8 mouse cellular contexts compared by ENCODE assay signal in the genomic region with DNA sequence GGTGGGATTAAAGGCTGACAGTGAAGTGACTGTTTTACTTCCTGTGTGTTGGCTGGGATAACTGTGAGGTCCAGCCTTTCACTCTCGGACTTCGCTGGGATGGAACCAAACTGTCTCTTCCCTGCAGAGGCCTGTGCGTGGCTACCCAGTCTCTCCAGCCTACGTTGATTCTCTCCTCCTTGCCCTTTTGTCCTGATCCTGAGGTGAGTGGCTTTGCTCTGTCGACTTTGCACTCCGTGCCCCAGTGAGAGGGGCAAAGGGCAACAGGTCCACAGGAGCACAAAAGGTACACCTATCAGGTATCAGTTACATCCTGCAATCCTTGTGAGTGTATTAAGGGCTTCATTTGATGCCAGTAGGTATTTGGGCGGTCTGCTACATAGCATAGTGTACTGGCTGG. TPM values are rescaled to one million over a fixed set of nuclear protein-coding genes. Genes with fewer than 3 reads are reported as not detected.
A peak's percentile ranks its signal among the peaks of the same experiment; 100 is the strongest.
DNase-seq lines count a peak whose midpoint lies in the region; ATAC-seq lines count a peak whose summit lies in the region.

A gene (plus strand): TSS at position 87 of the 400 bp plus-strand sequence.

- 65% methylated on average over 7 of the region's 7 CpGs for WGBS in embryonic facial prominence, embryonic 12.5 days
- WGBS in heart, embryonic 15.5 days, result 71% methylated on average over 7 of the region's 7 CpGs
- WGBS in midbrain, embryonic 14.5 days, result 80% methylated on average over 7 of the region's 7 CpGs

- no peaks in the 10 kb centered on the region for H3K4me1 ChIP-seq in embryonic facial prominence, embryonic 12.5 days
- H3K4me1 ChIP-seq in heart, embryonic 15.5 days (replicated peaks), result peaks cover 4% of the 10 kb centered on the region; the same call in 1 of the 2 replicates
- H3K4me1 ChIP-seq in midbrain, embryonic 14.5 days (ENCODE audit: control insufficient read depth, insufficient read depth, low read length), result no peaks in the 10 kb centered on the region

- peak within 1 kb of the TSS; percentile 40 for H3K4me2 ChIP-seq in embryonic facial prominence, embryonic 12.5 days (replicated peaks)
- H3K4me2 ChIP-seq in heart, embryonic 15.5 days, result peak within 1 kb of the TSS; percentile 61
- H3K4me2 ChIP-seq in midbrain, embryonic 14.5 days (ENCODE audit: low read length), result peak within 1 kb of the TSS; percentile 36

- peaks cover 22% of the 10 kb centered on the region for H3K9me3 ChIP-seq in embryonic facial prominence, embryonic 12.5 days
- H3K9me3 ChIP-seq in heart, embryonic 15.5 days (replicated peaks), result peaks cover 16% of the 10 kb centered on the region
- H3K9me3 ChIP-seq in midbrain, embryonic 14.5 days (ENCODE audit: control insufficient read depth, low read length), result peaks cover 21% of the 10 kb centered on the region

- H3K9ac ChIP-seq in embryonic facial prominence, embryonic 12.5 days, result no peak within 1 kb of the TSS
- 0 out of 2 replicates have a peak within 1 kb of the TSS, but pooled peaks have one; percentile 10 for H3K9ac ChIP-seq in heart, embryonic 15.5 days
- H3K9ac ChIP-seq in midbrain, embryonic 14.5 days (replicated peaks; ENCODE audit: low read length), result no peak within 1 kb of the TSS

- no peak for DNase-seq in layer of hippocampus, adult 8-10 months (ENCODE audit: low spot score in 2 of 2)
- DNase-seq in layer of hippocampus, adult 9-10 months (ENCODE audit: low spot score), result no peak
- DNase-seq in layer of hippocampus, postnatal 14 days (ENCODE audit: low spot score in 2 of 2), result no peak
- DNase-seq in midbrain, embryonic 14.5 days, result no peak
- no peak for DNase-seq in natural killer cell, adult 2 months (ENCODE audit: low spot score in 2 of 2)
- DNase-seq in lung, postnatal 10 days, result no peak

- H3K4me3 ChIP-seq in embryonic facial prominence, embryonic 12.5 days, result no peak within 1 kb of the TSS
- H3K4me3 ChIP-seq in heart, embryonic 15.5 days, result peak within 1 kb of the TSS; percentile 39
- no peak within 1 kb of the TSS for H3K4me3 ChIP-seq in midbrain, embryonic 14.5 days (replicated peaks; ENCODE audit: low read depth, low read length)

- H3K36me3 ChIP-seq in embryonic facial prominence, embryonic 12.5 days, result no peaks in the 10 kb centered on the region
- H3K36me3 ChIP-seq in heart, embryonic 15.5 days, result no peaks in the 10 kb centered on the region
- peaks cover 52% of the 10 kb centered on the region for H3K36me3 ChIP-seq in midbrain, embryonic 14.5 days (ENCODE audit: control insufficient read depth, insufficient read depth, low read length)

- H3K27ac ChIP-seq in embryonic facial prominence, embryonic 12.5 days, result no peak within 1 kb of the TSS
- no peak within 1 kb of the TSS for H3K27ac ChIP-seq in heart, embryonic 15.5 days
- H3K27ac ChIP-seq in midbrain, embryonic 14.5 days (replicated peaks; ENCODE audit: low read depth, low read length), result 0 out of 2 replicates have a peak within 1 kb of the TSS, but pooled peaks have one; percentile 4

- H3K27me3 ChIP-seq in embryonic facial prominence, embryonic 12.5 days, result no peaks in the 10 kb centered on the region
- peaks cover 3% of the 10 kb centered on the region; the same call in 1 of the 2 replicates for H3K27me3 ChIP-seq in heart, embryonic 15.5 days
- H3K27me3 ChIP-seq in midbrain, embryonic 14.5 days (ENCODE audit: control insufficient read depth, insufficient read depth, low read length), result no peaks in the 10 kb centered on the region

- ATAC-seq in embryonic facial prominence, embryonic 12.5 days (ENCODE audit: insufficient number of reproducible peaks, insufficient read depth, low FRiP score, low TSS enrichment), result no peak
- ATAC-seq in heart, embryonic 15.5 days (replicated peaks; ENCODE audit: insufficient number of reproducible peaks, insufficient read depth, low FRiP score, low read depth), result no peak
- no peak for ATAC-seq in midbrain, embryonic 14.5 days (ENCODE audit: low FRiP score, low TSS enrichment)

RNA-seq across cellular contexts. Expression of the gene that starts here (rescaled TPM):
- total RNA-seq in layer of hippocampus, adult 8-10 months (2022), result 10 to 100 TPM; 48.1 to 59.4 (median 54.5) TPM
- polyA plus RNA-seq in embryonic facial prominence, embryonic 12.5 days (2016; fragmentation: Nextera tagmentation; extraction: Ambion mirVana), result 42.2 and 42.7 TPM in 2 replicates
- 25.7 and 33.3 TPM in 2 replicates for polyA plus RNA-seq in heart, embryonic 15.5 days (2015; fragmentation: Nextera tagmentation; extraction: Ambion mirVana)
- 10 to 100 TPM; 72.0 to 78.2 TPM for total RNA-seq in layer of hippocampus, postnatal 14 days (2021)
- 42.0 and 48.2 TPM in 2 replicates for polyA plus RNA-seq in midbrain, embryonic 14.5 days (2014; fragmentation: Nextera tagmentation; extraction: Ambion mirVana)
